22 mouse cellular contexts compared by ENCODE assay signal in genomic region chr2:135993314-135993713, GRCm38 (mm10). TPM values are rescaled to one million over a fixed set of nuclear protein-coding genes. Genes with fewer than 3 reads are reported as not detected.
DNase-seq lines count a peak whose midpoint lies in the region; ATAC-seq and TF ChIP-seq lines count a peak whose summit lies in the region.
"Had no signal": no experiment of that assay in that cellular context is flagged by ENCODE, and none has a peak within 500 bp of the region (broad histone marks: within the 10 kb centered on the region; RNA-seq: fewer than 3 reads in every experiment).

No protein-coding gene starts in this region.

- no peak overlapping the region for H3K4me3 ChIP-seq in liver, adult 2 months (ENCODE audit: insufficient read depth, low read depth, low read length)
- no peak overlapping the region for H3K4me3 ChIP-seq in liver, embryonic 11.5 days (ENCODE audit: low read depth, low read length)
- no peak overlapping the region for H3K4me3 ChIP-seq in forebrain, embryonic 11.5 days (ENCODE audit: low read depth, low read length)
- H3K4me3 ChIP-seq: embryonic facial prominence, embryonic 15.5 days; forebrain, embryonic 13.5 days; midbrain, embryonic 13.5 days; stomach, embryonic 15.5 days had no signal

- 0 out of 2 replicates have a peak, but pooled peaks have one; percentile 45 for ATAC-seq in frontal cortex, adult (ENCODE audit: low TSS enrichment)
- ATAC-seq in liver, embryonic 11.5 days (replicated peaks; ENCODE audit: low FRiP score): no peak
- ATAC-seq in monocyte, adult 5-6 weeks (replicated peaks; ENCODE audit: insufficient number of reproducible peaks, low FRiP score, low TSS enrichment, poor library complexity, severe bottlenecking): no peak
- no peak for ATAC-seq in forebrain, embryonic 11.5 days (replicated peaks; ENCODE audit: low FRiP score)
- ATAC-seq: forebrain, embryonic 13.5 days; midbrain, embryonic 13.5 days had no signal

- H3K4me1 ChIP-seq in liver, adult 2 months (ENCODE audit: control insufficient read depth, insufficient read depth, low read length): no peaks in the 10 kb centered on the region
- no peaks in the 10 kb centered on the region for H3K4me1 ChIP-seq in liver, embryonic 11.5 days (replicated peaks; ENCODE audit: control insufficient read depth, insufficient read depth, low read length)
- no peaks in the 10 kb centered on the region for H3K4me1 ChIP-seq in forebrain, embryonic 11.5 days (replicated peaks; ENCODE audit: control insufficient read depth, insufficient read depth, low read length)
- H3K4me1 ChIP-seq: embryonic facial prominence, embryonic 15.5 days; stomach, embryonic 15.5 days had no signal

- H3K27ac ChIP-seq in liver, adult 2 months (replicated peaks; ENCODE audit: insufficient read depth, low read depth, low read length): no peak overlapping the region
- H3K27ac ChIP-seq in liver, embryonic 11.5 days (ENCODE audit: low read depth, low read length): no peak overlapping the region
- no peak overlapping the region for H3K27ac ChIP-seq in forebrain, embryonic 11.5 days (ENCODE audit: low read depth, low read length)
- H3K27ac ChIP-seq: embryonic facial prominence, embryonic 15.5 days; forebrain, embryonic 13.5 days; midbrain, embryonic 13.5 days; stomach, embryonic 15.5 days had no signal

- no peak overlapping the region for H3K9ac ChIP-seq in liver, adult 2 months (ENCODE audit: low read depth, low read length)
- H3K9ac ChIP-seq in liver, embryonic 11.5 days (ENCODE audit: low read depth, low read length): no peak overlapping the region
- no peak overlapping the region for H3K9ac ChIP-seq in forebrain, embryonic 11.5 days (ENCODE audit: low read length)
- H3K9ac ChIP-seq: embryonic facial prominence, embryonic 15.5 days; forebrain, embryonic 13.5 days; midbrain, embryonic 13.5 days; stomach, embryonic 15.5 days had no signal

- no peak for DNase-seq in frontal cortex, postnatal 10 days (ENCODE audit: low spot score in 2 of 2)
- DNase-seq in liver, adult 2 months (ENCODE audit: extremely low read depth, low read depth, low spot score): no peak
- no peak for DNase-seq in liver, embryonic 11.5 days (ENCODE audit: low spot score)
- peak; percentile 20 for DNase-seq in 3134 (ENCODE audit: extremely low read depth, insufficient read length, low spot score)
- peak; percentile 14 for DNase-seq in WW6 (ENCODE audit: low read depth, low spot score)
- no peak for DNase-seq in forebrain, embryonic 11.5 days (ENCODE audit: low spot score)
- DNase-seq: B cell, adult 2 months; cerebellum, adult 11-12 months; lung, postnatal 14 days; spleen, adult 18-20 months; thymus, postnatal 36 days had no signal

- H3K4me2 ChIP-seq in liver, embryonic 11.5 days: no peak overlapping the region
- no peak overlapping the region for H3K4me2 ChIP-seq in forebrain, embryonic 11.5 days (ENCODE audit: low read depth, low read length, severe bottlenecking)
- H3K4me2 ChIP-seq: embryonic facial prominence, embryonic 15.5 days; forebrain, embryonic 13.5 days; midbrain, embryonic 13.5 days; stomach, embryonic 15.5 days had no signal

- TF ChIP-seq POLR2A in liver, adult 2 months (IDR thresholded peaks at IDR 0.05; ENCODE audit: extremely low read depth, insufficient read depth, low read length): no peak

- TF ChIP-seq CTCF in liver, adult 2 months (IDR thresholded peaks at IDR 0.05; ENCODE audit: low read depth, low read length): 0 out of 2 replicates have a peak, but pooled peaks have one; percentile 18

- 79% methylated on average over 11 of the region's 11 CpGs for WGBS in liver, adult 2 months
- WGBS in liver, embryonic 11.5 days: 76% methylated on average over 11 of the region's 11 CpGs
- 81% methylated on average over 11 of the region's 11 CpGs for WGBS in forebrain, embryonic 11.5 days

- H3K36me3 ChIP-seq in liver, adult 2 months (ENCODE audit: control insufficient read depth, insufficient read depth, low read length): no peaks in the 10 kb centered on the region
- no peaks in the 10 kb centered on the region for H3K36me3 ChIP-seq in liver, embryonic 11.5 days (ENCODE audit: control insufficient read depth, insufficient read depth, low read length)
- no peaks in the 10 kb centered on the region for H3K36me3 ChIP-seq in forebrain, embryonic 11.5 days (ENCODE audit: control insufficient read depth, insufficient read depth, low read length)
- H3K36me3 ChIP-seq: embryonic facial prominence, embryonic 15.5 days; stomach, embryonic 15.5 days had no signal

- no peaks in the 10 kb centered on the region for H3K27me3 ChIP-seq in liver, adult 2 months (ENCODE audit: control insufficient read depth, insufficient read depth, low read length)
- no peaks in the 10 kb centered on the region for H3K27me3 ChIP-seq in liver, embryonic 11.5 days (replicated peaks; ENCODE audit: control insufficient read depth, insufficient read depth, low read length)
- no peaks in the 10 kb centered on the region for H3K27me3 ChIP-seq in forebrain, embryonic 11.5 days (ENCODE audit: control insufficient read depth, insufficient read depth, low read length)
- H3K27me3 ChIP-seq: embryonic facial prominence, embryonic 15.5 days; forebrain, embryonic 13.5 days; midbrain, embryonic 13.5 days; stomach, embryonic 15.5 days had no signal

- no peaks in the 10 kb centered on the region for H3K9me3 ChIP-seq in liver, embryonic 11.5 days (ENCODE audit: control insufficient read depth, low read length)
- no peaks in the 10 kb centered on the region for H3K9me3 ChIP-seq in forebrain, embryonic 11.5 days (ENCODE audit: control insufficient read depth, low read length)
- H3K9me3 ChIP-seq: embryonic facial prominence, embryonic 15.5 days; forebrain, embryonic 13.5 days; midbrain, embryonic 13.5 days; stomach, embryonic 15.5 days had no signal

- H3K79me2 ChIP-seq in liver, adult 2 months (ENCODE audit: control insufficient read depth, insufficient read depth, low read length): no peaks in the 10 kb centered on the region

RNA-seq across cellular contexts. Expression of gene Lamp5, which starts 58.7 kb away (rescaled TPM):
- total RNA-seq in liver, adult 2 months (2014; rRNA removed): 0.07 TPM in 1 of 2 replicates, not detected in the other
- polyA plus RNA-seq in liver, adult 2 months (2012; rRNA removed): not detected in 2 replicates
- polyA plus RNA-seq in liver, embryonic 11.5 days (2014; fragmentation: Nextera tagmentation; extraction: Ambion mirVana): 0.17 and 0.58 TPM in 2 replicates
- not detected in 3 replicates for total RNA-seq in monocyte, adult 5-6 weeks (2017)
- polyA plus RNA-seq in forebrain, embryonic 11.5 days (2014; fragmentation: Nextera tagmentation; extraction: Ambion mirVana): 3.0 and 3.6 TPM in 2 replicates
- total RNA-seq: adrenal gland, postnatal 4 days; gastrocnemius, adult 18-20 months; heart, adult 8-10 months; heart, postnatal 25 days; MEL had no signal

Comparison
In these comparisons a context has a peak if more than half of its experiments do, and no peak if none do; other contexts are left out.
1. DNase-seq: peak in 3134 (single experiment) and WW6 (single experiment); none in frontal cortex, postnatal 10 days (0 of 2), liver, adult 2 months (single experiment), liver, embryonic 11.5 days (single experiment) and forebrain, embryonic 11.5 days (single experiment).